Mouse (Mus musculus) G1E (cell line): ENCODE measurements at regions not wholly inside any gene's neighbourhood (a gene's known extent, or its start where the extent isn't known, plus 50 kb on each side); places are given as distances from the start of the nearest gene placed in this dataset.

Experiments
- ATAC-seq: 2 replicates; pipeline ENCODE4 v1.8.0; 2016; ENCODE audit warnings: mild to moderate bottlenecking; ENCODE audit not compliant: insufficient number of reproducible peaks, poor library complexity, low FRiP score, severe bottlenecking; ENCODE audit errors: extremely low read depth
- DNase-seq: peaks from one replicate; pipeline ENCODE4 v3.0.0; 2012; ENCODE audit warnings: low spot score
- H3K27me3 ChIP-seq: 2 replicates; pipeline ENCODE4 v1.6.1; 2012; ENCODE audit warnings: mild to moderate bottlenecking, low read length, inconsistent platforms; ENCODE audit not compliant: insufficient read depth
- H3K36me3 ChIP-seq: replicated peaks from 2 replicates; pipeline ENCODE3; 2012; ENCODE audit warnings: mild to moderate bottlenecking, inconsistent platforms
- H3K4me1 ChIP-seq: 2 replicates; pipeline ENCODE4 v1.6.1; 2012; ENCODE audit warnings: low read depth, low read length, inconsistent platforms, mixed read lengths; ENCODE audit not compliant: insufficient read depth
- H3K4me3 ChIP-seq: 2 replicates; pipeline ENCODE4 v1.5.1; 2012; ENCODE audit warnings: low read depth, mild to moderate bottlenecking, inconsistent platforms, low read length, moderate library complexity, mixed read lengths
- H3K9me3 ChIP-seq: replicated peaks from 2 replicates; pipeline ENCODE4 v1.6.1; 2012; ENCODE audit warnings: inconsistent platforms
- CTCF ChIP-seq: IDR thresholded peaks from 2 replicates; pipeline ENCODE4 v1.5.1; 2012; ENCODE audit warnings: low read depth, low read length, inconsistent platforms, mixed read lengths
- GATA1 ChIP-seq: IDR thresholded peaks from 2 replicates; pipeline ENCODE4 v1.6.1; 2012; ENCODE audit warnings: borderline replicate concordance, low read length, inconsistent platforms, mixed read lengths
- GATA2 ChIP-seq: IDR thresholded peaks from 2 replicates; pipeline ENCODE4 v1.6.1; 2012; ENCODE audit warnings: low read depth, low read length, inconsistent platforms, borderline replicate concordance
- POLR2AphosphoS5 ChIP-seq: IDR thresholded peaks from 2 replicates; pipeline ENCODE4 v1.6.1; 2012; ENCODE audit warnings: low read depth, low read length, inconsistent platforms; ENCODE audit not compliant: insufficient replicate concordance
- TAL1 ChIP-seq: conservative IDR thresholded peaks from 2 replicates; pipeline ENCODE4 v1.6.1; 2012; ENCODE audit warnings: low read depth, low read length, inconsistent platforms, mixed read lengths

DNA sequence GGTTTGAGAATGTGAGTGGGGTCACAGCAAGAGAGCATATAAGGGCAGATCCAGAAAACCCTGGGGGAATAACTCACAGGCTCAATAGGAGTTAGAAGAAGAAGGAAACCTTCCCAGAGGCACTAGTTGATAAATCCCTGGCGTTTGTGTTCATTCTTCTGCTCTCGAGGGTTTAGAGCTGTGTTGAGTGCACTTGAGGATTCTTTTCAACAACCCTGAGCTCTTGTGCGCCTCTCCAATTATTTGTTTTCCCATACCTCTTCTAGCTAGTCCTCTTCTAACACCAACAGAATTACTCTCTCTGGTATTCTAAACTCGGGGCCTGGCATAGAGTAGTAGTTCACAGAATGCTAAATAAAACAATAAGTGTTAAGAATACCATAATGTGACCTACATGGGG, 151.9 kb upstream of the Cttnbp2 start:
- ATAC-seq, result no peak
- H3K4me3 ChIP-seq, result no peak overlapping the region
- H3K27me3 ChIP-seq, result no peaks in the 10 kb centered on the region
- no peaks in the 10 kb centered on the region for H3K9me3 ChIP-seq
- no peaks in the 10 kb centered on the region for H3K36me3 ChIP-seq
- no peak for DNase-seq
- H3K4me1 ChIP-seq, result no peaks in the 10 kb centered on the region
- TF ChIP-seq TAL1 (no peak), GATA2 (no peak), GATA1 (no peak), CTCF (no peak), POLR2AphosphoS5 (no peak)

DNA sequence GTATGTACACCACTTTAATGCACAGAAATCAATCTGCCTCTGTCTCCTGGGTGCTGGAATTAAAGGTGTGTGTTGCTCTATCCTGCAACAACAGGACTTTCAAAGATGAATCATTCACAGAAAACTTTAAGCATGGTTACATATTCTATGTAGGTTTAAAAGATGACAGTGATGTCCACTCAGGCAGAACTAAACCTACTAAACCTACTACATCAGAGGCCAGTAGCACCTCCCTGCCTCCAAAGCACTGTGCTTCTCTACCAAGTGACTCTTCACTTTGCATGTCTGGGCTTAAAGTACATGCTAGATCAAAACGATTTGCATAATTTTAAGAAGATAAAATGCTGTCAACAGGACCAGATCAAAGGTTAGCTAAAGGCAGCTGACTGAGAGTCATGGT, 156.0 kb upstream of the Cttnbp2 start:
- H3K36me3 ChIP-seq, result no peaks in the 10 kb centered on the region
- no peaks in the 10 kb centered on the region for H3K4me1 ChIP-seq
- no peaks in the 10 kb centered on the region for H3K27me3 ChIP-seq
- no peaks in the 10 kb centered on the region for H3K9me3 ChIP-seq
- DNase-seq (no peak), ATAC-seq (no peak)
- TF ChIP-seq TAL1 (no peak), CTCF (no peak), POLR2AphosphoS5 (no peak), GATA1 (no peak), GATA2 (no peak)
- no peak overlapping the region for H3K4me3 ChIP-seq

DNA sequence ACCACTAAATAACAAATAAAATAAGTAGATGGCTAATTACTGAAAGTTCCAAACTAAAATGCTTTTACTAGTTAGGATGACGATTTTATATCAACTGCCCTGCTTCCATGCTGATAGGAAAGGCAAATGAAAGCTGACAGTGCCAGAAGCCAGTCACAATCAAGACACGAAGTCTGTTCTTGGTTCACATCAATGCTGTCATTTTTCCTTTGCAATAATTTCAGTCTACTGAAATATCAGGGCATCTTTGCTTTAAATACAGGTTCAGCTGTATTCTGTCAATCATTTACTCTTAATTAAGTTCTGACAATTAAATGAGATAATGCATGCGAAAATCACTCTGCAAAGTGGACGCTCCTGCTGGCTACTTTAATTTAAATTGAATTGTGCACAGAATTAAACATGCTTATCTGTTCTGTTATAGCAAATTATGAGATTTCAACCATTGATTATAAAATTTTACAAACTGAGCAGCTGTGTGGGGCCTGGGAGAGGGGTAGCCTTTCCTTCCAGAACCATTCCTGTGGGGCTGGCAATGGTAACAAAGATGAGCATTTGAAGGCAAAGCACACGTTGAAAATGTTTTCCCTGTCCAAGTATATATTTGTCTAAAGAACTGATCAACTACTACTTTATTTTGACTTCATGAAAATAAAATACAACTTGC, 160.1 kb upstream of the Cttnbp2 start:
- Histone ChIP-seq H3K9me3 (no peaks in the 10 kb centered on the region), H3K27me3 (no peaks in the 10 kb centered on the region), H3K36me3 (no peaks in the 10 kb centered on the region), H3K4me1 (no peaks in the 10 kb centered on the region), H3K4me3 (no peak overlapping the region)
- TF ChIP-seq CTCF, result no peak
- no peak for TF ChIP-seq POLR2AphosphoS5
- no peak for TF ChIP-seq GATA2
- no peak for TF ChIP-seq GATA1
- TF ChIP-seq TAL1, result no peak
- DNase-seq (no peak), ATAC-seq (no peak)

DNA sequence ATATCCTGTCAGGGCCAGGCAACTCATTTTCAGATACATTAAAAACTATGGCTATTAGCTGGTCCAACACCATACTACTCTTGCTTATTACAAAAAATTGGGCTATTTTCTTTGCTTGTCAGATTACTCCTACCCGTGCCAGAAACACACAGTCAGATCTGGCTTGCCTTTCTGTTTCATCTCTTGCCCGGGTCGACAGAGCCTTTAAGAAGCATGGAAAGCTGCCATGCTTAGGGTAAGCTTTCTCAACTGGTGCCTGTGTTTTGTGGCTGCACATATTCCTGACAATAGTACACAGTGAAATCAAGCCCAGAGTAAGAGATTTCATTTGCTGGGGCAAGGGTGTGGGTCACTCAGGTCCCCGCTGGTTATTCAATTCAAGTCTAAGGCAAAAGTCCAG, 162.5 kb upstream of the Cttnbp2 start:
- H3K4me1 ChIP-seq, result no peaks in the 10 kb centered on the region
- no peak for TF ChIP-seq POLR2AphosphoS5
- no peak for TF ChIP-seq TAL1
- no peak for TF ChIP-seq GATA1
- no peak for TF ChIP-seq GATA2
- no peak for TF ChIP-seq CTCF
- H3K4me3 ChIP-seq, result no peak overlapping the region
- H3K36me3 ChIP-seq, result no peaks in the 10 kb centered on the region
- ATAC-seq (no peak), DNase-seq (no peak)
- no peaks in the 10 kb centered on the region for H3K27me3 ChIP-seq
- H3K9me3 ChIP-seq, result no peaks in the 10 kb centered on the region

DNA sequence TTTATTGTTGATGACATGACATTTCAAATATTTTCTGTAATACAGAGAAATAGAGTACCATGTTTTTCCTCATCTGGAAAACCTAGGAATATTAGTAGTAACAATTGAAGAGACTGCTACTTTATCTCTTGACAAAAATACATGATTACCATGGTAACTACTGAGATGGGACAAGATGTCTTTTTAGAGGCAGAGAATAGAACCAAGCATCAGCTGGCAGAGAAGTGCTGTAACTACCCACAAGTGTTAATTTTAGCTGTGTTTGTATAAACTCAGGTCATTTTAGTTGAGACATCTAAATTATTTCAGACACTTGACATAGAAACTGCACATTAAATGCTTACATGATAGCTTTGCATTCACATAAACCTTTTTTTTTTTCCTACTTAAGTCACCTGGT, 166.1 kb upstream of the Cttnbp2 start:
- Histone ChIP-seq H3K27me3 (no peaks in the 10 kb centered on the region), H3K36me3 (no peaks in the 10 kb centered on the region), H3K4me3 (no peak overlapping the region), H3K4me1 (no peaks in the 10 kb centered on the region), H3K9me3 (no peaks in the 10 kb centered on the region)
- no peak for ATAC-seq
- no peak for DNase-seq
- no peak for TF ChIP-seq CTCF
- no peak for TF ChIP-seq GATA1
- TF ChIP-seq POLR2AphosphoS5, result no peak
- no peak for TF ChIP-seq GATA2
- TF ChIP-seq TAL1, result no peak

DNA sequence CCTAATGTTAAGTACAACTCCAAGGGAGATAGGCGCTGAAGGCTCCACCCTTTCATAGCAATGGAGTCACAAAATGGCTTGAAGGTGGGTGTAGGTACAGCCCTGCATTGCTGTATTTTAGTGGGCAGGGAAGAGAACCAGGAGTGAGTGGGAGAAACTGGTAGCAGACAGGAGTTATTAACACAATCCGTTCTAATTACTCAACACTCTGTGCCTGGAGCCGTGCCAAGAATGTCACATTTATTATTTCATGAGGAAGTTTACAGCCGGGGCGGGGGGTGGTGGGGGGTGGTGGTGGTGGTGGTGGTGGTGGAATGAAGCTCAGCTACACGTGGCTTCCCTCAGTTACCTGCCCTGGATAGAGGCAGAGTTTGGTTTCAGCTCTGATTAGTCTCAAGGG, 166.3 kb upstream of the Lsm8 start:
- Histone ChIP-seq H3K4me3 (no peak overlapping the region), H3K36me3 (no peaks in the 10 kb centered on the region), H3K27me3 (no peaks in the 10 kb centered on the region), H3K4me1 (no peaks in the 10 kb centered on the region), H3K9me3 (no peaks in the 10 kb centered on the region)
- no peak for DNase-seq
- no peak for ATAC-seq
- TF ChIP-seq TAL1 (no peak), GATA1 (no peak), POLR2AphosphoS5 (no peak), CTCF (no peak), GATA2 (no peak)
